In genomic region chr5:123148073-123148722, GRCm38 (mm10) we compare ENCODE assay signal across 13 mouse cellular contexts. TPM values are rescaled to one million over a fixed set of nuclear protein-coding genes. Genes with fewer than 3 reads are reported as not detected.
DNase-seq lines count a peak whose midpoint lies in the region; ATAC-seq and TF ChIP-seq lines count a peak whose summit lies in the region.
"Had no signal": no experiment of that assay in that cellular context is flagged by ENCODE, and none has a peak within 500 bp of the region (broad histone marks: within the 10 kb centered on the region; RNA-seq: fewer than 3 reads in every experiment).

No protein-coding gene starts in this region.

- H3K27ac ChIP-seq in heart, embryonic 14.5 days (replicated peaks in 1 of 2; ENCODE audit: control insufficient read depth in 1 of 2, insufficient read depth in 1 of 2, low read depth in 2 of 2, low read length in 2 of 2) = no peak overlapping the region
- no peak overlapping the region for H3K27ac ChIP-seq in testis, adult 2 months (ENCODE audit: control insufficient read depth, insufficient read depth, low read depth, low read length)
- H3K27ac ChIP-seq in forebrain, postnatal 0 days (ENCODE audit: low read depth, low read length) = no peak overlapping the region
- H3K27ac ChIP-seq: layer of hippocampus, adult 2 months had no signal

- H3K4me1 ChIP-seq in heart, embryonic 14.5 days (ENCODE audit: control insufficient read depth in 2 of 2, insufficient read depth in 2 of 2, low read length in 2 of 2) = peaks cover 28 to 61% of the 10 kb centered on the region in 2 experiments
- H3K4me1 ChIP-seq in testis, adult 2 months (ENCODE audit: control insufficient read depth, insufficient read depth, low read length) = peaks cover 38% of the 10 kb centered on the region
- peaks cover 33% of the 10 kb centered on the region for H3K4me1 ChIP-seq in forebrain, postnatal 0 days (ENCODE audit: insufficient read depth)

- H3K27me3 ChIP-seq in heart, embryonic 14.5 days (ENCODE audit: control insufficient read depth, insufficient read depth, low read length) = no peaks in the 10 kb centered on the region
- no peaks in the 10 kb centered on the region for H3K27me3 ChIP-seq in testis, adult 2 months (ENCODE audit: control insufficient read depth, insufficient read depth, low read length)
- no peaks in the 10 kb centered on the region for H3K27me3 ChIP-seq in forebrain, postnatal 0 days (ENCODE audit: insufficient read depth, low read length)
- H3K27me3 ChIP-seq: stomach, embryonic 15.5 days had no signal

- TF ChIP-seq POLR2A in testis, adult 2 months (IDR thresholded peaks at IDR 0.05; ENCODE audit: control insufficient read depth, low read depth, low read length) = no peak

- ATAC-seq in heart, embryonic 14.5 days (ENCODE audit: insufficient number of reproducible peaks, insufficient read depth, low FRiP score, low read depth) = no peak
- ATAC-seq in forebrain, postnatal 0 days = no peak

- peaks cover 85% of the 10 kb centered on the region for H3K36me3 ChIP-seq in heart, embryonic 14.5 days (ENCODE audit: control insufficient read depth, insufficient read depth, low read length)
- peaks cover 3% of the 10 kb centered on the region for H3K36me3 ChIP-seq in testis, adult 2 months (ENCODE audit: control insufficient read depth, insufficient read depth, low read length)
- peaks cover 38% of the 10 kb centered on the region for H3K36me3 ChIP-seq in forebrain, postnatal 0 days (ENCODE audit: insufficient read depth)

- no peak overlapping the region for H3K4me3 ChIP-seq in heart, embryonic 14.5 days (ENCODE audit: control insufficient read depth in 1 of 2, insufficient read depth in 1 of 2, low read depth in 1 of 2, low read length in 2 of 2)
- H3K4me3 ChIP-seq in testis, adult 2 months (ENCODE audit: control insufficient read depth, low read depth, low read length) = peak overlapping the region; percentile 2
- no peak overlapping the region for H3K4me3 ChIP-seq in forebrain, postnatal 0 days (ENCODE audit: low read depth, low read length)
- H3K4me3 ChIP-seq: layer of hippocampus, adult 2 months; myocyte; stomach, embryonic 15.5 days had no signal

- H3K9me3 ChIP-seq in heart, embryonic 14.5 days (ENCODE audit: control insufficient read depth, low read length) = no peaks in the 10 kb centered on the region
- no peaks in the 10 kb centered on the region for H3K9me3 ChIP-seq in forebrain, postnatal 0 days (ENCODE audit: low read length)
- H3K9me3 ChIP-seq: stomach, embryonic 15.5 days had no signal

- no peak overlapping the region for H3K4me2 ChIP-seq in heart, embryonic 14.5 days (ENCODE audit: low read length)
- H3K4me2 ChIP-seq in forebrain, postnatal 0 days (ENCODE audit: low read depth) = no peak overlapping the region; the same call in 1 of the 2 replicates

- H3K9ac ChIP-seq in heart, embryonic 14.5 days (ENCODE audit: low read length) = peak overlapping the region; percentile 11; the same call in 1 of the 2 replicates
- H3K9ac ChIP-seq in forebrain, postnatal 0 days = 0 out of 2 replicates have a peak overlapping the region, but pooled peaks have one; percentile 18
- H3K9ac ChIP-seq: stomach, embryonic 15.5 days had no signal

- no peak for TF ChIP-seq CTCF in testis, adult 2 months (IDR thresholded peaks at IDR 0.05; ENCODE audit: control insufficient read depth, insufficient read depth, insufficient replicate concordance, low read depth, low read length)
- no peak for TF ChIP-seq CTCF in forebrain, postnatal 0 days (IDR thresholded peaks at IDR 0.05; ENCODE audit: low read depth)

- WGBS in heart, embryonic 14.5 days = 86% methylated on average over 25 of the region's 25 CpGs
- 72% methylated on average over 25 of the region's 25 CpGs for WGBS in forebrain, postnatal 0 days

- no peak for DNase-seq in heart, adult 9 months (ENCODE audit: low spot score in 2 of 2)
- no peak for DNase-seq in testis, postnatal 10 days (ENCODE audit: low spot score)
- no peak for DNase-seq in forebrain, postnatal 0 days
- DNase-seq in layer of hippocampus, adult 8-10 months (ENCODE audit: low spot score in 2 of 2) = no peak
- no peak for DNase-seq in retina, postnatal 1 day
- DNase-seq in ovary, postnatal 10 days (ENCODE audit: low spot score) = no peak
- DNase-seq: right cerebral cortex, postnatal 14 days had no signal

RNA-seq across cellular contexts. Expression of gene Setd1b, which starts 6.2 kb away (rescaled TPM):
- 7.9 and 9.3 TPM in 2 replicates for polyA plus RNA-seq in heart, embryonic 14.5 days (2014; fragmentation: Nextera tagmentation; extraction: Ambion mirVana)
- 11.3 and 13.7 TPM in 2 replicates for polyA plus RNA-seq in testis, adult 2 months (2012; rRNA removed)
- 3.9 and 5.6 TPM in 2 replicates for total RNA-seq in forebrain, postnatal 0 days (2014; rRNA removed)
- 5.1 and 7.6 TPM in 2 replicates for polyA plus RNA-seq in forebrain, postnatal 0 days (2015; fragmentation: Nextera tagmentation; extraction: Ambion mirVana)
- total RNA-seq in layer of hippocampus, adult 8-10 months (2022) = 10 to 100 TPM; 33.1 to 37.9 (median 35.0) TPM

RNA-seq across cellular contexts. Expression of gene Rhof, which starts 15.7 kb away (rescaled TPM):
- 0.99 and 2.0 TPM in 2 replicates for polyA plus RNA-seq in heart, embryonic 14.5 days (2014; fragmentation: Nextera tagmentation; extraction: Ambion mirVana)
- polyA plus RNA-seq in testis, adult 2 months (2012; rRNA removed) = 0.78 and 1.1 TPM in 2 replicates
- total RNA-seq in forebrain, postnatal 0 days (2014; rRNA removed) = 25.3 and 27.0 TPM in 2 replicates
- polyA plus RNA-seq in forebrain, postnatal 0 days (2015; fragmentation: Nextera tagmentation; extraction: Ambion mirVana) = 36.9 and 38.7 TPM in 2 replicates
- total RNA-seq in layer of hippocampus, adult 8-10 months (2022) = 10 to 100 TPM; 42.0 to 46.6 (median 45.3) TPM

RNA-seq across cellular contexts. Expression of gene Psmd9, which starts 21.0 kb away (rescaled TPM):
- 53.0 and 64.3 TPM in 2 replicates for polyA plus RNA-seq in heart, embryonic 14.5 days (2014; fragmentation: Nextera tagmentation; extraction: Ambion mirVana)
- 36.3 and 37.1 TPM in 2 replicates for polyA plus RNA-seq in testis, adult 2 months (2012; rRNA removed)
- total RNA-seq in forebrain, postnatal 0 days (2014; rRNA removed) = 37.4 and 39.5 TPM in 2 replicates
- 72.3 and 79.4 TPM in 2 replicates for polyA plus RNA-seq in forebrain, postnatal 0 days (2015; fragmentation: Nextera tagmentation; extraction: Ambion mirVana)
- 10 to 100 TPM; 26.2 to 34.3 (median 27.4) TPM for total RNA-seq in layer of hippocampus, adult 8-10 months (2022)

RNA-seq across cellular contexts. Expression of gene Hpd, which starts 34.3 kb away (rescaled TPM):
- not detected in 2 replicates for polyA plus RNA-seq in heart, embryonic 14.5 days (2014; fragmentation: Nextera tagmentation; extraction: Ambion mirVana)
- polyA plus RNA-seq in testis, adult 2 months (2012; rRNA removed) = 1.7 TPM in 2 replicates
- not detected in 2 replicates for total RNA-seq in forebrain, postnatal 0 days (2014; rRNA removed)
- not detected in 2 replicates for polyA plus RNA-seq in forebrain, postnatal 0 days (2015; fragmentation: Nextera tagmentation; extraction: Ambion mirVana)
- total RNA-seq in layer of hippocampus, adult 8-10 months (2022) = not detected
- total RNA-seq: layer of hippocampus, adult 2 months had no signal
- polyA plus RNA-seq: embryonic facial prominence, embryonic 14.5 days; myocyte had no signal

Comparison
In these comparisons a context has a peak if more than half of its experiments do, and no peak if none do; other contexts are left out.
1. RNA of gene Rhof, which starts 15.7 kb away (polyA plus RNA-seq): 36.9 to 38.7 TPM in forebrain, postnatal 0 days; 0.99 to 2.0 TPM in heart, embryonic 14.5 days and 0.78 to 1.1 TPM in testis, adult 2 months; every median in the first group is over 10 times any median in the second.